Mouse (Mus musculus): ENCODE data around the gene Arhgap40.

The Arhgap40 gene

DNA sequence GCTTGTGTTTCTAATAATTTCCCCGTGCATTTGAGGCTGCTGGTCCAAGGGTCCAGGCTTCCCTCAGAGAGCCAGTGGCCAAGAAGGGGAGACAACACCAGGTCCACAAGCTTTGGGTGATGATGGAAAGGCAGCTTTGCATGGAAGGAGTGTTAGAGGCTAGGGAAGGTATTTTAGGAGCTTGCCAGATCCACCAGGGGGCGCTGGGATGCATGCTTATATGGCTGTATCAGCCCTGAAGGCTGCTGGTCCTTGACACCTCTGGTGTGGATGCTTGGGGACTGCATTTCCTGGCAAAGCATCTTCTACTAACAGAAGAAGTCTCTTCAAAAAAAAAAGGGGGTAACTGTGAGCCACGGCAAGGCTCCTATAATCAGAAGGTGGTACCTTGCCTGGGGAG is 37.5 kb downstream of the Arhgap40 start:
- peak; percentile 55 for DNase-seq (ENCODE audit: low spot score)

DNA sequence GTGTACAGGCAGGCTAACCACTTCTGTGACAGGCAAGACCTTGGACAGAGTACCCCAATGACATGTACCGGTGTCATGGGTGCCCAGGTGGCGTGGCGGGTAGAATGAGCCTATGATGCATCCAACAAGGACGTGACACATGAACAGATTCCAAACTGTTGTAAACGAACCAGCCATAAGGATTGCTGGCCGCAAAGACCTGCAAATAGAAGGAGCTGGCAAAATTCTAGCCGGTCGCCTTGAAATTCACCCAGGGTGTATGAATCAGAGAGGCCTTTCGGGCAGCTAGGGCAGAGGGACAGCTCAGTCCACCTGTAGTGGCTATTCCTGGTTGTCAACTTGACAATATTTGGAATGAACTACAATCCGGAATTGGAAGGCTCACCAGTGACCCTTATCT is 41.8 kb downstream of the Arhgap40 start:
- no peak for DNase-seq (ENCODE audit: low spot score)

DNA sequence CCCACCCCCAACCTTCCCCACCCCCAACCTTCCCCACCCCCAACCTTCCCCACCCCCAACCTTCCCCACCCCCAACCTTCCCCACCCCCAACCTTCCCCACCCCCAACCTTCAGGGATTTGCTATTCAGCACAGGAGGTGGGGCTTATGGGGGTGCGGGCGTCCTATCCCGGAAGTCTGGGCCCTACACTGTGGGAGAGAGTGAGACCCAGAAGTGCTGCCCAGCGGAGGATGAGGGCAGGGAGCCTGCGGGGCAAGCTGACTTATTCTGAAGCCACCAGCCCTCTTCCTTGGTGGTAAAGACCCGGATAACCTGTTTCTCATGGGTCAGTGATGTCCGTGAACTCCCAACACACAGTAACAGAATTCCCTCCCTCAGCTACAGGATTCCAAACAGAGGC is 42.7 kb downstream of the Arhgap40 start:
- no peak for DNase-seq (ENCODE audit: low spot score)

DNA sequence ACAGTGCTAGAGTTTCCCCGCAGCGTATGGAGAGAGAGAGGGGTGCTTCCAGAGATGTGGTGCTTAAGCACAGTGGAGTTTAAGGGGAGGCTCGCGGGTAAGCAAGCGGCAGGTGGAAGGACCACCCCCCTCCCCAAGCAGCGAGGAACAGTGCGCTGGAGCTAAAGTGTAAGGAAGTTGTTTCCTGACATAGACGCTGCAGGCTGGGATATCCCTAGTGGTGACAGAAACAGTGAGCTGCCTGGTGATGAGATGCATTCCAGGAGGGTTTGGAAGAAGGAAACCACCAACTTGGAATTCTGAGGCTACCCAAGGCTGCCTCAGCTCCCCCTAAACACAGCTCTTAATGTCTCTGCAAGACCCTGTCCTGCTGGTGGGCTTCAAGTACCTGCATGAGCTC is 43.2 kb downstream of the Arhgap40 start:
- no peak for DNase-seq (ENCODE audit: low spot score)

DNA sequence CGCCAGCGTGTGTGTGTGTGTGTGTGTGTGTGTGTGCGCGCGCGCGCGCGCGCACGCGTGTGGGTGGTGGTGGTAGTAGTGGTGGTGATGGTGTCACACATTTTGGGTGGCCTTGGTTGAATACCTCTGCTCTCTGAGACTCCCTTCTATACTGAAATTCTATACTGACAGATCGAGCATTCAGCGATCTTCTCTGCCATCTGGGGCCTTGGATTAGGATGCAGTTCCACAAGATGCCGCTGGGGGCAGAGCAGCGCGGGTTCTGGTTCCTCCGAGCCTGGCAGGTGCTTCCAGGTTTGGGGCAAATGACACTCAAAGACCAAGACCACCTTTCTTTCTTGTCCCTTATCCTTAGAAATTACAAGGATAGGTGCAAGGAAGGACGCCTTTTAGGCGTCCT is 43.6 kb downstream of the Arhgap40 start:
- peak; percentile 42 for DNase-seq (ENCODE audit: low spot score)

DNA sequence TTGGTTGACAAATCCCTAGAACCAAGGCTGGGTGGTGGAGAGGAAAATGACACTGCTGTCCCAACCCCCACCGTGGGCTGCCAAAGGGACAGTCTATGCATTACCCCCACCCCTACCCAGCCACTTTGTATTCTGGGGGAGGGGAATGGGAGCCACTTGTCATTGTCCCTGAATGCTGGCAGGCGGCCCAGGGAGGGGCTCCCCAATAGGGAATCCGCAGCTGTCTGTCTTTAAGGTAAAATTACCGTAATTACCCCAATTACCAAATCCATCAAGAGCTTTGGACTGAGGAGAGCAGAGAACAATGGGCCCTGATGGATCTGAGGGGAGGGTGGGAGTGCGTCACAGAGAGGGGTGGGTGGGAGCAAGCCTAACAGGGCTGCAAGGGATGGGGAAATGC is 44.2 kb downstream of the Arhgap40 start:
- no peak for DNase-seq (ENCODE audit: low spot score)

DNA sequence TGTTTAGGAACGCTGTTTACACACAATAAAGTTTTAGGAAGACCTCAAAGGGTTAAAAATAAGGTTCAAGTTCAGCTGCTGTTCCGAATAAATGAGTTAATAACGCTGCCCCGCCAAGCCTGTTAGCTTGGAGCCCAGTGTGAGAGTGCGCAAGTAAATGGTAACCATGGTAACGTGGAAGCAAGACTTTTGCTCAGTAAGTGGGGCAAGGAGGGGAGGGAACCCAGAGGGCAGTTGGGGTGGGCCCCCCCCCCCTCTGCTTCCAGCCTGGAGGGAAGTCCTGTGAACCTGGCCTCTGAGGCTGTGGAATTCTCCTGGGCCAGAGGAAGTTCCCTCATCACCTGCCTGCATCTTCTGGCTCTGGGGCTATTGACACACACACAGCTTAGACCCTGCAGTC is 47.3 kb downstream of the Arhgap40 start:
- no peak for DNase-seq (ENCODE audit: low spot score)

DNA sequence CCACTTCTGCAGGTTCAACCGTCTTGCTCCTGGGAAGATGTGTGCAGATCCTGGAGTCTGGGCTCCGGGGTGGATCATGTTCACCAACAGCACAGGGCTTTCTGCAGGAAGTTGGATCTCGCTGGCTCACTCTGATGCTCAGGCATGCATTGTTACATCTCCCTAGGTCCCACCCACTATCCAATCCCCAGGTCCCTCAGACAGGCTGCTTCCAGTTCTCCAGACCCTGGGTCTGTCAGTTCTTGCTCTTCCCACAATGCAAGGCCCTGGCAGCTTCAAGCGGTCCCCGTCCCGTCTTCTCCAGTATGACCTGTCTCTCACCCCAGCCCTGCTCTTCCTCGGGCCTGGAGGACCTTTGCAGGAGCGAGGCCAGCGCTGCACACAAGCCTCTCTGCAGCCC is 48.2 kb downstream of the Arhgap40 start:
- DNase-seq (ENCODE audit: low spot score) = no peak

DNA sequence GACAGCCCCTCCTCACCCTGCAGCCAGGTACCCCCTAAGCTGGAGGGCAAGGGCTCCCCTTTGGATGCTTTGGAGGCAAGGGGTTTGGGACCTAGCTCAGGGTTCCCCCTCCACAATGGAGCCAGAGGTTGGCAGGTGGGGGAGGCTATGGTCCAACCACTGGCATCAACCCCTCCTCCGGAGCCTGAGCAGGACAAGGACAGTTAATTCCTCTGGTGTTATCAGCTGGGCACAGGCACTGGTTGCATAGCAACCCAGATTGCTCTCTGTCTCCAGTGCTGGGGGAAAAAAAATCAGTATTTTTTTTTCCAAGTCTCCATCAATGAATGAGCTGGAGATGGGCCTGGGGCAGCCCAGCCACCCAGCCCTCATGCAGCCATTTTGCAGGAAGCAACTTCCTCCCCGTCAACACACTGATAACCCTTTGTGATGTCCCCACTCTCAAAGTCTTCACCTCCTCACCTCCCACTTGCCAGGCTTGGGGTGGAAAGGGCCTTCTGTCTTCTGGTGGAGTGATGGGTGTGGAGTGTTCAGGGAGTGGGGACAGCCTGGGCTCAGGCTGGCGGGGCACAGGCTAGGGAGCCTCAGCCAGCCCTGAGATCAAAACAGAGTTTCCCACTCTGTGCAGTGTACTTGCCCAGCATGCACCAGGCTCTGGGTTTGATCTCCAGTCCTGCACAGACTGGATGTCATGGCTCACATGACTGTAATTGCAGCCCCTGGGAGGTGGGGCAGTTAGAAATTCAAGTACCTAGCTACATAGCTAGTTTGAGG is 49.0 kb downstream of the Arhgap40 start:
- DNase-seq (ENCODE audit: low spot score) = no peak

DNA sequence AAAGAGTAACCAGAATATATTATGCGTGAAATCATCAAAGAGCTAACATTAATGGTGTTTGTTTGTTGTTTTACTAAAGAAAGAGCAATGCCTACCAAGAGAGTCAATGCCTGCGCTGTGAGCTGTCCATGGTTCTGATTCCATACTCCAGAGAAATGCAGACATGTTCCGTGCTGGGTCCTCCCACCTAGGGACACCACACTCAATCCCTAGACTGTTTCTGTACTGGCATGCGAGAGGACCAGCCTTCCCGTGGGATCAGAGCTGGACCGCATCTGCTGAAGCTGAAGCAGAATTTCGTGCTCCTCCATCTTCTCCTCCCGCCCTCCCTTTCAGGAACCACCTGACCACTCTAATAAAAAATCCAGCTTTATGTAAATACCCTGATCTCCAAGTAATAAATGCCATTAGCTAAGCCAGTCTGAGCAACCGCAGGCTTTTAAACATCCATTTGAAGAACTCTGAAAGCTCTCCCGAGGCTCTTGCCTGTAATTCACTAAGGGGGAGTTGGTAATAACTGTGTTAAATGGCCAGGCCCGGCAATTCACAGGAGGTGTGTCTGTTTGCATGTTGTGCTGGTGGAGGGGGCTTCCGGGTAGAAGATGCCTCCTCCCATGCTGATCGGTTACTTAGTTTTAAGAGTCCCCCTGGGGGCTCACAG is 58.0 kb downstream of the Arhgap40 start:
- no peak for DNase-seq (ENCODE audit: low spot score)

DNA sequence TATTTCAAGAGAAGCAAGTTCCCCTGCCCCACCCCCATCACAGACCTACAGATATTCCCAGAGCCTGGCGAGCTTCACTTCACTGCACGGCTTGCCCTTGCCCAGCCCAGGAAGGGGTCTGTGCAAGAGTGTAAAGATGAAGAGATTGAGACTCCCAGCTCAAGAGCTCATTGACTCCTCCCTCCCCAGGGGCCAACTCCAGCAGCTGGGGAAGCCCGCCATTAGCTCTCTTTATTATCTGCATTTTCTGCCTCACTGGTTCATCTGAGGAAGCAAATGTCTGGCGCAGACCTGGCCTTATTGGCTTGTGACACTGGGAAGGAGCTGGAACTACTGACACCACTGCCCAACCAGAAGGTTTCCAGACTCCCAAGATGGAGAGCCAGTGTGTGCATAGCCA is 67.4 kb downstream of the Arhgap40 start:
- no peak for DNase-seq (ENCODE audit: low spot score)

DNA sequence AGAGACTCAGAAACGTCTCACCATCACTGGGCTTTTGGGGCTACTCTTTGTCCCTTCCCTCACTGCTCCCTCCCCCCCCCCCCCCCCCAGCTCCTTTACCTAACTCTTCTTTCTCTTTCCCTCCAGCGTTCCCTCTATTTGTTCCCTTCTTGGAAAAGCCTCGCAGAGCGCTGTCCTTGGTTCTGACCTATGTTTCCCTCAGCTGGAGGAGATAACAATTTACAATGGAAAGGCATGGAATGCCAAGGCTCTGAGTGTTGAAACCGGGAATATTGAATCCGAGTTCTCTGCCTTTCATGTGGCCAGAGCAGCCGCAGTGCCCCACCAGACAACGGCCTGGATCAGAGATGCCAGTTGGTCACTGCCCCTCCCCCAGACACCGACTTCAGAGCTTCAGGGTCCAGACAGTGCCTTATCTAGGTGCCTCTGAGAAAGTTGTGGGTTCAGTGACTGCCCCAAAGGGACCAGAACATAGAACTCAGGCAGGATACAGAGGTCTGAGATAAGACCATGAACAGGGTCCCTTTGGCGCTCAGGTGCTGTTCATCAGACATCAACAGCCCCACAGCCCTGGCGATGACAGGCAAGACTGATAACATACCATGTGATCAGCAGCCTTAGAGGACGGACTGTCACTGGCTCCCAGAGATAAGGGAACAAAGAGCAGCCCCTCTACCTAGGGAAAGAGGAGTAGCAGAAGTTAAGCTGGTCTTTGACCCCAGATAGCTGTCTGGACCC is 72.2 kb downstream of the Arhgap40 start:
- no peak for DNase-seq (ENCODE audit: low spot score)

DNA sequence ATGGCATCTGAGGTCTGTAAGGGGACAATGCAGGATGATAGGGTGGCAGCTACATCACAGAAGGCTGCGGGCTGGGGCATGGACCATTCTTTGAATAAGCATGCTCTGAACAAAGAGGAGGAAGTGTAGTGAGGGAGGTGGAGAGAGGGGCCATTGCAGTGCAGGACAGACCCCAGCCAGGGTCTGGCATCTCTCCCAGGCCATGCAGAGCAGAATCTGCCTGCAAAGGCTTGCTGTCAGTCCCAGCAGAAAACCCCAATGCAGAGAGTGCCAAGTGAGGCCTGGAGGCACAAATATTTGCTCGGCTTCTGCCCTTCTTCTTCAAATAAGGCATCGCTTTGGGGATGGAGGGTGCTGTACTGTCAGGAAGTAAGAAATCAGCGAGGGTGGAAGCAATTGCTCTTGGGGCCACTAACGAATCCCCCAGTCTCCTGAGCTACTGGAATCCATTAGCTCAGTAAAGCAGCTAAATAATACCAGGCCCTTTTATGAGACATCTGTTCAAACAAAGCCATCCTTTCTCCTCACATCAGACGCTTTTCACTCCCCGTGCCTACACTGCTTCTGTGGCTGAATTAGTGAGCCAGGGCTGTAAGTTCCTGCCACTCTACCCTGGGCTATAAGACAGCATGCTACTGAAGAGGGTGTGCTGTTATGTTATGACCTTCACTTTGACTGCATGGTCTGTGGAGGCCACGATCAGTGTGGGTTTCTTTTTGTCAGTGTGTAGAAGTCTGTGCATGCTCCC is 76.1 kb downstream of the Arhgap40 start:
- DNase-seq (ENCODE audit: low spot score) = no peak

DNA sequence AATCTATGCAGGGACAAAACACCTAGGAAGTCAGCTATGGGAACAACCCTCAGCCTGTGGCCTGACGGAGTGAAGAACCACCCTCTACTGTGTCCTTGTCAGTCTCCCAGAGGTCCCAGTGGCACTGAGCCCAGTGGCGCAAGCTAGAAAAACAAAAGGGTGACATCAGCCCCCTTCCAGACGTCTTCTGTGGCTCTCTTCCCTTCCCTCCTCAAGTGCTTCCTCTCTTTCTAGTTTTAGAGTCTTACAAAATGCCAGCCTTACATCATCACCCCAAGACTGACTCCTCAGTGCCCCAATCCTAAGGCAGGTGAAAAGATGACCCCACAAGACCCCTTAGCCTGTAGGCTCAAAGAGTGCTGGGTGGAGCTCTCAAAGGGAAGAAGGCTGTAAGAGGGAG is 77.9 kb downstream of the Arhgap40 start:
- no peak for DNase-seq (ENCODE audit: low spot score)

DNA sequence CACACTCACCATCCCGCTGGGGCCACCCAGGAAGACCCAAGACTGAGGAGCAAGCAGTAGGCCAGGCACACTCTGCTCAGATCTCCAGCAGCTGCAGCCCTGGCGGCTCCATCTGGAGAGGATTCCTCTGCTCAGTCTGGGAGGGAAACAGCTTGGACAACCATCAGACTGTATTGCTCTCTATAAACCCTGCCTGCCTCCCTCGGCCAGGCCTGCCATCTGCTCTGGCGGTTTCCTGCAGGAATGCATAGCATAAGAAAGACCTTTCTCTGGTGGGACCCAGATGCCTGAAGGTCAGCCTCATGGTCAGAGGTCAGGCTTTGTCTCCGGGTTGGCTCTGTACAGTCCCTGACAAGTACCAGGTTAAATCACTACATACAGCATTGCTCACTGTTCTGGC is 78.7 kb downstream of the Arhgap40 start:
- no peak for DNase-seq (ENCODE audit: low spot score)

DNA sequence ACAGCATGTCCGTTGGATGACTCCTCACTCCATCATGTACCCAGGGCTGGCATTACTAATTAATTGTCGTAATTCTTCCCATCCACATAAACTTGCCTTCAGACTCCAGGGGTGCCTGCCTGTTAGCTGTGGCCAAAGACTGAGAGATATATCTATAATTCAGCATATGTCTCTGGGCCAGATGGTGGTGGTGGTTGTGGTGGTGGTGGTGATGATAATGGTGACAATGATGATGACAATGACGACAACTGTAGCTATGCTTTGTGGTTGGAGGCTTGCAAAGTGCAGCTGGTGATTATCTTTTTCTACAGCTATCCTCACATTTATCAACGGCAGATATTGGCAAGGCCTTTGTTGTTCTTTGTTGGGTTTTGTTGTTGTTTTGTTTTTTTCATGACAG is 80.8 kb downstream of the Arhgap40 start:
- DNase-seq (ENCODE audit: low spot score) = no peak

DNA sequence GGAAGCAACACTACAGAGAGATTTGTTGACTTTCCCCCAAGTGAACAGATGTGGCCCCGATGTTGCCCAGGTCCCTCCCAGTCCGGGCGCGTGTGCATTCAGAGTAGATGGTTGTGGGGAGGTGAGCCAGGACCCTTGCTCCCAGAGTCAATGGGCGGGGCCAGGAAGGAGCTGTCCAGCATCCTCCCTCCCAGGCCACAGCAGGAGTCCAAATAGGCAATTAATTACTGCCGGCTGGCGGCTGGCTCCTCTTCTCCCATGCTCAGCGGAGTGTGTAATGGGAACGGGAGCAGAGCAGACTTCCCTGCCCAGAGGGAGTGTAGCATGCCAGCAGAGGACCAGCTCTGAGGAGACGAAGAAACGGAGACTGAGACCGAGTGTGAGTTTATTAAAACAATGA is 82.5 kb downstream of the Arhgap40 start:
- no peak for DNase-seq (ENCODE audit: low spot score)

DNA sequence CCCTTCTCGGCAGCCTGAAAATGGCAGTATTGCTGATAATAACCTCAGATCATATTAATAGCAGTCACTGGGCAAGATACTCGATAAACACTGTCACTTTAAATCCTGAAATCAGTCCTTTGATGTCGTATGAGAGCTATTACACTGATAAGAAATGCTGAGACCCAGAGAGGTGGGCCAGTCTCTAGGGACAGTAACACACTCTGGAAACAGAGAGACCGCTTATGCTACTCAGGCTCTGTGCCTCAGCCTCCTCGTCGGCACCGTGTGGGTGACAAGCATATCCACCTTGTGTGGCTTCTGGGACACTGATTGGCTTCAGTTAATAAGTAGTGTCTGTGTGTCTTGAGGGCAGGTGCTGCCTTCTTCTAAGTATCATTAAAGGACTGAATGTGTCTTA is 83.0 kb downstream of the Arhgap40 start:
- no peak for DNase-seq (ENCODE audit: low spot score)

DNA sequence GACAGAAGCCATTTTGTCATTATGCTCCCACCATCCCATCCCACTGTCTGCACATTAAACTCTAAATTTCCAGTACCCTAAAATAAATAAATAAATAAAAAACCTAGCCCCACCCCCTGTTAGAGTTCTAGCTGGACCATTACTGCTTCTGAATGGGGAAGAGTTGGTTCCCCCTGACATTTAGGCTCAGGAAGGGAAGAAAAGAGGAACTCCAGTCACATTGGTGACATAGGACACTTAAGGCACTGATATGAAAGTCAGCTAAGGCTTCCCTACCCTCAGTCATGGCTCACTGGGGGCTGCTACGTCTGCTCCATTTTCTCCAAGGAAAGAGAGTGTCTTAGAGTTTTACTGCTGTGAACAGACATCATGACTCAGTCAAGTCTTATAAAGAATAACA is 84.2 kb downstream of the Arhgap40 start:
- no peak for DNase-seq (ENCODE audit: low spot score)

All from left cerebral cortex, adult 11 months (tissue).